Mouse (Mus musculus): Measurements from ENCODE around the gene Gm10945.

Gene Gm10945

DNA sequence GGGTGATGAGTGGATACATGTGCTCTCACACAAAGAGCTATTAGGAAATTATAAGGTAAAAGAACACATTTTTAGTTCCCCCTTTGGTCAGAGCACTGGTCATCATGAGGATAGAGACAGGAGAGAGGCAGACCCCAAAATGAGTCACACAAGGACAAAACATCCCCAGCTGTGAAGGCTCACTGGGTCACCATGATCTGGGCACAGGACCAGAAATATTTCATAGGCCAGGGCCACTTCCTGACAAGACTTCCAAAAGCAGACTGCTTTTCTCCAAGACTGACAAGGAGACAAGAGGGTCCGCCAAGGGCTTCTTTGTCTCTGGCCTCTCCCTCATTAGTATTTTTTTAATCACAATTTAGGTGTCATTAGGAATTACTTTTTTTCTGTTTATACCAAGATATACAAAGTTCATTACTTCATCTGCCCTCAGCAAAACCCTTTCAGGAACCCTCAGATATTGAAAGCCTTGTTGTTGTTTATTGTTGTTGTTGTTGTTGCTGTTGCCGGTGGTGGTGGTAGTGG, at the start of gene Gm10945:
Gene Gm10945, minus strand, starts transcription at position 475 of the 525 bp plus-strand sequence.
- no peak for DNase-seq (ENCODE audit: low read depth, low spot score)

- DNase-seq (ENCODE audit: low read depth, low spot score), result no peak
Measured at GRCm38 (mm10) chr10:6790226-6790625, 28.7 kb upstream of the Gm10945 start.

DNA sequence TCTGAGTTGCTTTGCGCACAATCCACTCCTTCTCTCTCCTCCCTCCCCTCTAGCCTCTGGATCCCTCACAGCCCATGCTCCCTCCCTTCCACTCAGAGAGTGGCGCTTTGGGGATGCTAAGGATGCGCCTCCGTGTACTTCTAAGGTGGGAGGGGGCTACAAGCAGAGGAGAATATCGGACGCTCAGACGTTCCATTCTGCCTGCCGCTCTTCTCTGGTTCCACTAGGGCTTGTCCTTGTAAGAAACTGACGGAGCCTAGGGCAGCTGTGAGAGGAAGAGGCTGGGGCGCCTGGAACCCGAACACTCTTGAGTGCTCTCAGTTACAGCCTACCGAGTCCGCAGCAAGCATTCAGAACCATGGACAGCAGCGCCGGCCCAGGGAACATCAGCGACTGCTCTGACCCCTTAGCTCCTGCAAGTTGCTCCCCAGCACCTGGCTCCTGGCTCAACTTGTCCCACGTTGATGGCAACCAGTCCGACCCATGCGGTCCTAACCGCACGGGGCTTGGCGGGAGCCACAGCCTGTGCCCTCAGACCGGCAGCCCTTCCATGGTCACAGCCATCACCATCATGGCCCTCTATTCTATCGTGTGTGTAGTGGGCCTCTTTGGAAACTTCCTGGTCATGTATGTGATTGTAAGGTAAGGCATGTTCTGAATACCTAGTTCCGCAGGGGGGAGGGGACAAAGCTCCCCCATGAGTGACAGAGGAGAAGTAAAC, 27.1 kb upstream of the Gm10945 start:
- DNase-seq (ENCODE audit: low read depth, low spot score), result peak; percentile 86

- DNase-seq (ENCODE audit: low read depth, low spot score), result no peak
Measured at GRCm38 (mm10) chr10:6758206-6758605, 3.4 kb downstream of the Gm10945 start, which contains the start of gene Oprm1. TSS of gene Oprm1 (plus strand) at chr10:6758506.

DNA sequence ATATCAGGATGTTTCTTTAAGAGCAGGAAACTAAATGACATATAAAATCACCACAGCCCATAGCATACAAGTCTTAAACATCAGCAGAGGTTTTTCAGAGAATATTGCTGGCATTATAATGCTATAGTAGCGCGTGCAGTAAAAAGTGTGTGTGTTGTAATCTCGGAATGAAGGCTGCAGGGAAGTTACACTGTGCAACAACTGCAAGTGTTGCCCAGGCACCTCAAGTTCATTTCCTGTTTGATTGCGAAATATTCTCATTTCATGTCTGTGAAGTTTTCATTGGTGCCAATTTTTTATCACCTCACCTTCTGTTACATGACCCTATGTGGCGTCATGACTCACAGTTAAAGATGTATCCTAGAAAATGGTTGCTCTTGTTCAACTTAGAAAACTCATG, 8.2 kb downstream of the Gm10945 start:
- DNase-seq (ENCODE audit: low read depth, low spot score), result no peak

DNA sequence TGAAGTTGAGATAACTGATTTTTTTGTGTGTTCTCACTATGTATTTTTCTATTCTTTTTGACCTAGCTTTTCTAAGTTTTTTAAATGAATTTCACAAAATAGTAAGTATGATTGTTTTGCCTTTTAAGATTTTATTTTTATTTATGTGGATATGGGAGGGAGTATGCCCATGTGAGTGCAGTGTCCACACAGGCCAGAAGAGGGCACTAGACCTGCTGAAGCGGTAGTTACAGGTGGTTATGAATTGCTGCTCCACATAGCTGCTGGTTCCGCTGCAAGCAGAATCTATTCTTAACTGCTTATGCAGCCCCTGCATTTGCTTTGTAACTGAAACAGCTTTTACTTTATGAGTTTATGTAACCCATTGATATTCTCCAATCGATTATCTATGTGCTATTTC, 33.1 kb downstream of the Gm10945 start:
- no peak for DNase-seq (ENCODE audit: low read depth, low spot score)

GRCm38 (mm10) chr10:6723765-6724164, 37.8 kb downstream of the Gm10945 start:
- DNase-seq (ENCODE audit: low read depth, low spot score), result no peak

- no peak for DNase-seq (ENCODE audit: low read depth, low spot score)
Measured at GRCm38 (mm10) chr10:6717181-6717948, 44.2 kb downstream of the Gm10945 start.

GRCm38 (mm10) chr10:6705226-6705885, 56.2 kb downstream of the Gm10945 start:
- DNase-seq (ENCODE audit: low read depth, low spot score), result no peak

DNA sequence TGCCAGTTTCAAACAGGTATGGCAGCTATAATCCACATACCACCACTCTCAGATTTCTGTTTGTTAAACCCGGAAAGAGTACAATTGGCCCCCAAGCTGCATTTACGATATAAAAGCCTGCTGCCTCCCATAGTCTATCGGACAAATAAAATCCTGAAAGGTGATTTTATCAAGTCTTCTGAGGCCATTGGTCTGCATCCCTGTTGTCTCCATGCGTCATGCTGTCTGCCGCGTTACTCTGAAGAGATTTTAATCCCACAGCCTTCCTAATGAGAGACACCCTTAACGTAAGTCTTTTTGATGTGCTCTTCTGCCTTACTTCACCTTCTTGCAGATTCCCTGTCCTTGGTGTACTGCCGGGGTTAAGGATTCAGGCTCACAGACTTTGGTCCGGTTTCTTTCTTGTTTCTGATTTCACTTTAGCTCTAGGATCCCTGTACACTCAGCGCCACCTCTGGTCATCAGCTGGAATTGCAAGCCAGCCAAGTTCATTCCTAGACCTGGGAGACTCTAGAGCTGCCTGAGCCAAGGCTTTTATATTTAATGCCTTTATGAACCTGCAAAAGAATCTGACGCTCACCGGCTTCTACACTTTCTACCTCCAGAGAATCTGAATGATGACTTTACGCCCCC, 67.2 kb downstream of the Gm10945 start:
- DNase-seq (ENCODE audit: low read depth, low spot score), result peak; percentile 52
